Mouse (Mus musculus): ENCODE results near the gene Lrrc57.

GRCm38 (mm10) chr2:120556868-120557267 is 52.5 kb downstream of the Lrrc57 start:
- TF ChIP-seq POLR2A (IDR thresholded peaks at IDR 0.05; ENCODE audit: extremely low read depth, insufficient read depth, low read length) (no peak), CTCF (IDR thresholded peaks at IDR 0.05; ENCODE audit: extremely low read depth, insufficient read depth, low read length) (no peak)

Measured in cortical plate, adult 2 months (tissue).